Mouse (Mus musculus) MEL (cell line): ENCODE measurements around the gene Rhot1. TPM values are rescaled to one million over a fixed set of nuclear protein-coding genes. Genes with fewer than 3 reads are reported as not detected.

ENCODE experiments used
- DNase-seq: peaks from one replicate; pipeline ENCODE4 v3.0.0; 2011; ENCODE audit warnings: low read depth, low spot score
- H3K27ac ChIP-seq: 2 replicates; pipeline ENCODE4 v1.5.1; 2012; ENCODE audit warnings: low read depth, mild to moderate bottlenecking, control low read depth, low read length, moderate library complexity; ENCODE audit not compliant: control insufficient read depth
- H3K27me3 ChIP-seq, 2 experiments: fragments of 150-350 bp in 1 of 2; sonication (generic) in 1 of 2; 2 replicates each; pipeline ENCODE4 v1.6.1; 2012; ENCODE audit warnings: low read length in 2 of 2, mild to moderate bottlenecking in 2 of 2, improper control_type of control experiment in 1 of 2, moderate library complexity in 1 of 2; ENCODE audit not compliant: insufficient read depth in 2 of 2, control insufficient read depth in 1 of 2
- H3K36me3 ChIP-seq, 2 experiments: 2 replicates each; pipeline ENCODE4 v1.6.1; 2012 to 2014; ENCODE audit warnings: low read length in 2 of 2, improper control_type of control experiment in 1 of 2, inconsistent platforms in 1 of 2, mild to moderate bottlenecking in 1 of 2; ENCODE audit not compliant: insufficient read depth in 2 of 2, control insufficient read depth in 1 of 2
- H3K4me1 ChIP-seq, 2 experiments: fragments of 150-350 bp in 1 of 2; sonication (generic) in 1 of 2; 2 replicates each; pipeline ENCODE4 v1.6.1; 2012; ENCODE audit warnings: low read length in 2 of 2, improper control_type of control experiment in 1 of 2, mild to moderate bottlenecking in 1 of 2; ENCODE audit not compliant: insufficient read depth in 2 of 2, control insufficient read depth in 1 of 2
- H3K4me3 ChIP-seq, 2 experiments: fragments of 150-350 bp in 1 of 2; sonication (generic) in 1 of 2; 2 replicates each; pipeline ENCODE4 v1.5.1; 2012; ENCODE audit warnings: low read depth in 2 of 2, low read length in 2 of 2, mild to moderate bottlenecking in 2 of 2, moderate library complexity in 2 of 2, control low read depth in 1 of 2, improper control_type of control experiment in 1 of 2; ENCODE audit not compliant: control insufficient read depth in 1 of 2, insufficient read depth in 1 of 2
- H3K79me2 ChIP-seq: 2 replicates; pipeline ENCODE4 v1.6.1; 2012; ENCODE audit warnings: mild to moderate bottlenecking, low read length, moderate library complexity; ENCODE audit not compliant: control insufficient read depth, poor library complexity, insufficient read depth
- H3K9ac ChIP-seq: 2 replicates; pipeline ENCODE4 v1.6.1; 2012; ENCODE audit warnings: low read depth, mild to moderate bottlenecking, control low read depth, low read length, moderate library complexity; ENCODE audit not compliant: control insufficient read depth, poor library complexity, severe bottlenecking
- H3K9me3 ChIP-seq: fragments of 150-350 bp; sonication (generic); replicated peaks from 2 replicates; pipeline ENCODE4 v1.6.1; 2012; ENCODE audit warnings: mild to moderate bottlenecking, low read length, improper control_type of control experiment, moderate library complexity; ENCODE audit not compliant: insufficient read depth
- BHLHE40 ChIP-seq: IDR thresholded peaks from 2 replicates; pipeline ENCODE4 v1.6.1; 2012; ENCODE audit warnings: low read depth, mild to moderate bottlenecking, inconsistent platforms, low read length, improper control_type of control experiment, borderline replicate concordance
- CHD2 ChIP-seq: IDR thresholded peaks from 2 replicates; pipeline ENCODE4 v1.6.1; 2011; ENCODE audit warnings: low read length, improper control_type of control experiment
- CTCF ChIP-seq, 3 experiments: IDR thresholded peaks in 2 of 3; conservative IDR thresholded peaks in 1 of 3; 2 replicates each; pipeline ENCODE4 v1.5.1; 2011 to 2012; ENCODE audit warnings: low read length in 3 of 3, low read depth in 2 of 3, mild to moderate bottlenecking in 2 of 3, improper control_type of control experiment in 1 of 3, inconsistent platforms in 1 of 3, mixed read lengths in 1 of 3, moderate library complexity in 1 of 3; ENCODE audit not compliant: control insufficient read depth in 1 of 3, insufficient read depth in 1 of 3, poor library complexity in 1 of 3, severe bottlenecking in 1 of 3
- ETS1 ChIP-seq: IDR thresholded peaks from 2 replicates; pipeline ENCODE4 v1.6.1; 2012; ENCODE audit warnings: low read depth, mild to moderate bottlenecking, inconsistent platforms, low read length, improper control_type of control experiment, moderate library complexity
- GABPA ChIP-seq: IDR thresholded peaks from 2 replicates; pipeline ENCODE4 v1.6.1; 2012; ENCODE audit warnings: low read depth, mild to moderate bottlenecking, inconsistent platforms, low read length, improper control_type of control experiment, moderate library complexity
- GATA1 ChIP-seq: IDR thresholded peaks from 2 replicates; pipeline ENCODE4 v1.6.1; 2011; ENCODE audit warnings: low read depth, low read length, improper control_type of control experiment
- HCFC1 ChIP-seq: IDR thresholded peaks from 2 replicates; pipeline ENCODE4 v1.6.1; 2012; ENCODE audit warnings: low read depth, mild to moderate bottlenecking, inconsistent platforms, low read length, improper control_type of control experiment, moderate library complexity
- MAFK ChIP-seq: IDR thresholded peaks from 2 replicates; pipeline ENCODE4 v1.6.1; 2011; ENCODE audit warnings: low read depth, mild to moderate bottlenecking, low read length, improper control_type of control experiment, borderline replicate concordance
- MAZ ChIP-seq: IDR thresholded peaks from 2 replicates; pipeline ENCODE4 v1.6.1; 2012; ENCODE audit warnings: low read depth, mild to moderate bottlenecking, inconsistent platforms, low read length, improper control_type of control experiment
- MEF2A ChIP-seq: IDR thresholded peaks from 2 replicates; pipeline ENCODE4 v1.6.1; 2014; ENCODE audit warnings: low read depth, mild to moderate bottlenecking, inconsistent platforms, low read length, improper control_type of control experiment; ENCODE audit not compliant: poor library complexity, insufficient replicate concordance, severe bottlenecking; ENCODE audit errors: extremely low read depth
- MXI1 ChIP-seq: IDR thresholded peaks from 2 replicates; pipeline ENCODE4 v1.6.1; 2011; ENCODE audit warnings: mild to moderate bottlenecking, low read depth, low read length, improper control_type of control experiment
- MYC ChIP-seq: IDR thresholded peaks from 2 replicates; pipeline ENCODE4 v1.6.1; 2011; ENCODE audit warnings: low read depth, mild to moderate bottlenecking, low read length, improper control_type of control experiment, moderate library complexity
- NRF1 ChIP-seq: IDR thresholded peaks from 2 replicates; pipeline ENCODE4 v1.6.1; 2014; ENCODE audit warnings: low read depth, mild to moderate bottlenecking, inconsistent platforms, low read length, improper control_type of control experiment, moderate library complexity; ENCODE audit not compliant: poor library complexity, insufficient read depth, severe bottlenecking
- POLR2A ChIP-seq, 2 experiments: IDR thresholded peaks; 2 replicates each; pipeline ENCODE4 v1.6.1; 2011 to 2012; ENCODE audit warnings: low read length in 2 of 2, mild to moderate bottlenecking in 2 of 2, control low read depth in 1 of 2, improper control_type of control experiment in 1 of 2, low read depth in 1 of 2, moderate library complexity in 1 of 2; ENCODE audit not compliant: control insufficient read depth in 1 of 2, insufficient read depth in 1 of 2, poor library complexity in 1 of 2
- POLR2AphosphoS2 ChIP-seq: IDR thresholded peaks from 2 replicates; pipeline ENCODE4 v1.6.1; 2011; ENCODE audit warnings: low read length, improper control_type of control experiment
- SIN3A ChIP-seq: IDR thresholded peaks from 2 replicates; pipeline ENCODE4 v1.6.1; 2012; ENCODE audit warnings: low read length, improper control_type of control experiment, inconsistent platforms
- SMC3 ChIP-seq: IDR thresholded peaks from 2 replicates; pipeline ENCODE4 v1.6.1; 2011; ENCODE audit warnings: low read depth, low read length, improper control_type of control experiment
- TAL1 ChIP-seq: IDR thresholded peaks from 2 replicates; pipeline ENCODE4 v1.6.1; 2012; ENCODE audit warnings: mild to moderate bottlenecking, inconsistent platforms, low read length, moderate library complexity, mixed read lengths
- TBP ChIP-seq: IDR thresholded peaks from 2 replicates; pipeline ENCODE4 v1.8.0; 2011; ENCODE audit warnings: low read depth, low read length, improper control_type of control experiment
- TCF12 ChIP-seq: IDR thresholded peaks from 2 replicates; pipeline ENCODE4 v1.6.1; 2014; ENCODE audit warnings: low read depth, mild to moderate bottlenecking, inconsistent platforms, low read length, improper control_type of control experiment, moderate library complexity
- UBTF ChIP-seq: IDR thresholded peaks from 2 replicates; pipeline ENCODE4 v1.6.1; 2012; ENCODE audit warnings: low read depth, mild to moderate bottlenecking, inconsistent platforms, low read length, improper control_type of control experiment, moderate library complexity, borderline replicate concordance; ENCODE audit not compliant: insufficient read depth
- ZC3H11A ChIP-seq: IDR thresholded peaks from 2 replicates; pipeline ENCODE4 v1.6.1; 2012; ENCODE audit warnings: low read depth, mild to moderate bottlenecking, inconsistent platforms, low read length, improper control_type of control experiment
- ZNF384 ChIP-seq: IDR thresholded peaks from 2 replicates; pipeline ENCODE4 v1.6.1; 2012; ENCODE audit warnings: low read depth, mild to moderate bottlenecking, inconsistent platforms, low read length, improper control_type of control experiment
- polyA plus RNA-seq, 2 experiments: library from polyadenylated mRNA; stranded (reverse) in 1 of 2; unstranded in 1 of 2; fragments of >175 nt in 1 of 2; fragments of >200 nt in 1 of 2; gene quantifications; 2 replicates each; pipeline versions ENCODE4 v1.2.1 to v1.2.4; 2012; ENCODE audit warnings: low replicate concordance in 2 of 2, low read depth in 1 of 2; ENCODE audit not compliant: insufficient read length in 2 of 2, insufficient read depth in 1 of 2, missing spikeins in 1 of 2
- total RNA-seq: library from RNA; depleted of rRNA; stranded (reverse); fragments of 300-350 nt; gene quantifications from 2 replicates; pipeline ENCODE4 v1.2.3, GENCODE M21; 2012

Gene Rhot1
- total and polyA plus RNA-seq, 3 experiments, result 43.7 to 919 (median 44.3) TPM

- no peak; the same call in 1 of the 2 replicates for TF ChIP-seq SMC3
- TF ChIP-seq CTCF (IDR thresholded peaks at IDR 0.05 in 2 of 3, conservative IDR thresholded peaks at IDR 0.05 in 1 of 3; ENCODE audit: control insufficient read depth in 1 of 3, insufficient read depth in 1 of 3, low read depth in 2 of 3, low read length in 3 of 3, poor library complexity in 1 of 3, severe bottlenecking in 1 of 3), result peak; percentile 16 to 54 (median 39); a peak in 5 of 6 replicates
- TF ChIP-seq SIN3A, result 0 out of 2 replicates have a peak, but pooled peaks have one; percentile 23
- TF ChIP-seq, all 39 proteins: peak for 2
- Histone ChIP-seq H3K9me3 (no peaks in the 10 kb centered on the region), H3K36me3 (no peaks in the 10 kb centered on the region), H3K27me3 (peaks cover 0 to 2% of the 10 kb centered on the region in 2 experiments; a peak in 2 of 4 replicates), H3K4me1 (no peaks in the 10 kb centered on the region), H3K9ac (no peak overlapping the region), H3K4me3 (no peak overlapping the region), H3K27ac (no peak overlapping the region), H3K79me2 (no peaks in the 10 kb centered on the region)
- DNase-seq, result peak; percentile 68
Observed at GRCm38 (mm10) chr11:80291004-80291403, 82.2 kb downstream of the Rhot1 start.

GRCm38 (mm10) chr11:80292463-80292862, 83.6 kb downstream of the Rhot1 start:
- DNase-seq, result no peak
- peaks cover 2 to 7% of the 10 kb centered on the region in 2 experiments; a peak in 3 of 4 replicates for H3K27me3 ChIP-seq
- H3K4me3 ChIP-seq, result no peak overlapping the region
- TF ChIP-seq TAL1 (no peak), ZC3H11A (no peak), CHD2 (no peak), ZNF384 (no peak), POLR2AphosphoS2 (no peak), MYC (no peak), ETS1 (no peak)
- H3K27ac ChIP-seq, result no peak overlapping the region
- H3K9me3 ChIP-seq, result no peaks in the 10 kb centered on the region
- no peaks in the 10 kb centered on the region for H3K79me2 ChIP-seq
- H3K4me1 ChIP-seq, result no peaks in the 10 kb centered on the region
- no peaks in the 10 kb centered on the region for H3K36me3 ChIP-seq
- H3K9ac ChIP-seq, result no peak overlapping the region

GRCm38 (mm10) chr11:80295066-80295465, 86.2 kb downstream of the Rhot1 start:
- Histone ChIP-seq H3K79me2 (no peaks in the 10 kb centered on the region), H3K9ac (no peak overlapping the region), H3K27me3 (peaks cover 2 to 7% of the 10 kb centered on the region in 2 experiments; a peak in 3 of 4 replicates), H3K27ac (no peak overlapping the region), H3K9me3 (no peaks in the 10 kb centered on the region), H3K4me3 (no peak overlapping the region), H3K36me3 (no peaks in the 10 kb centered on the region), H3K4me1 (no peaks in the 10 kb centered on the region)
- no peak for TF ChIP-seq GATA1
- no peak for TF ChIP-seq GABPA
- TF ChIP-seq HCFC1, result no peak
- TF ChIP-seq ZC3H11A, result no peak
- TF ChIP-seq MEF2A, result no peak
- no peak for TF ChIP-seq MAFK
- no peak for TF ChIP-seq BHLHE40
- TF ChIP-seq POLR2A (IDR thresholded peaks at IDR 0.05; ENCODE audit: control insufficient read depth in 1 of 2, insufficient read depth in 1 of 2, low read depth in 1 of 2, low read length in 2 of 2, poor library complexity in 1 of 2), result no peak
- no peak for TF ChIP-seq CHD2
- no peak for TF ChIP-seq SMC3
- TF ChIP-seq SIN3A, result no peak
- no peak for TF ChIP-seq UBTF
- TF ChIP-seq TCF12, result no peak
- TF ChIP-seq MXI1, result no peak
- no peak for TF ChIP-seq POLR2AphosphoS2
- TF ChIP-seq NRF1, result no peak
- no peak for TF ChIP-seq TBP
- TF ChIP-seq MAZ, result no peak
- DNase-seq, result no peak
